Mouse (Mus musculus) CH12.LX (cell line): Measurements from ENCODE around the gene Akap4.

Source experiments
- CTCF ChIP-seq, 2 experiments: IDR thresholded peaks in 1 of 2; conservative IDR thresholded peaks in 1 of 2; 2 replicates each; pipeline ENCODE4 v1.5.1; 2011 to 2012; ENCODE audit warnings: low read depth in 2 of 2, low read length in 2 of 2, improper control_type of control experiment in 1 of 2, inconsistent platforms in 1 of 2, mild to moderate bottlenecking in 1 of 2, moderate library complexity in 1 of 2
- POLR2A ChIP-seq: IDR thresholded peaks from 2 replicates; pipeline ENCODE4 v1.6.1; 2011; ENCODE audit warnings: low read depth, mild to moderate bottlenecking, improper control_type of control experiment, low read length

GRCm38 (mm10) chrX:7085878-7086277 is 18.6 kb downstream of the Akap4 start:
- TF ChIP-seq CTCF (conservative IDR thresholded peaks at IDR 0.05 in 1 of 2, IDR thresholded peaks at IDR 0.05 in 1 of 2; ENCODE audit: low read depth in 2 of 2, low read length in 2 of 2) (no peak), POLR2A (no peak)
